Mouse (Mus musculus): ENCODE results near the gene Cox17.
A peak's percentile ranks its signal among the peaks of the same experiment; 100 is the strongest.

The Cox17 gene

DNA sequence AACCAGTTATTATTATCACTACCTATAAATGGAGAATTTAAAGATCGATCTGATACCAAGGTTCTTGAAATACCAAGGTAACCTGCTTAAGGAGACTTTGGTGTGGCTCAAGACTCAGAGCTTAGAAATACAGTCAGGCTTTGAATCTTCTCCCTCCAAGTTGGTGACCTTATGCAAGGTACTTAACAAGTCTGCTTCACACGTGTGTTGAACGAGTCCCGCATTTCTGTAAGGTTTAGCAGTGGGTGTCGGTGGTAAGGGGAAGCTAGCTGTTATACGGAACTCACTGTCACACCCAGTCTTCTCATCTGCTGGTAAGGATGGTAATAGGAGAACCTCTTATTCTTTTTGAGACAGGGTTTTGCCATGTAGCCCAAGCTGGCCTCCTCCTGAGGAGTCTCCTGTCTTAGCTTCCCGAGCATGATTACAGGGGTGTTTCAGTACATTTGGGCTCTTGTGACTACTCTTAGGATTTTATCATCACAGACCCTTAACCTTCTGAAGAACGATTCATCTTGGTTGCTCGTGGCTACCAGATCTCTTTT lies 1.5 kb downstream of the Cox17 start:
- DNase-seq (ENCODE audit: low read depth, low spot score) = no peak

DNA sequence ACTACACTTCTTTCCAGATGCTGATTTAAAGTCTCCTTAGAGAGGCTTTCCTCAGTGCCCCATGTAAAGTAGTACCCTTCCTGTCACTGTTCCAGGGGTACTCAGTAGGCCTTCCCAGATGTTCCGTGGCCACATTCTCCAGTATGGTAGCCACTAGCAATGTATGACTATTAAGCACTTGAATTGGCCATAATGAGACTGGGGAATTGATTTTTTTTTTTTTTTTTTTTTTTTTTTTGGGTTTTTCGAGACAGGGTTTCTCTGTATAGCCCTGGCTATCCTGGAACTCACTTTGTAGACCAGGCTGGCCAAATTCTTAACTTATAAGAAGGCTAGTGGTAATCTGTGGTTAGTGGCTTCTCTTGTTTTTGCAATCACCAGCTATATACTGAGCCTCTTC lies 3.1 kb downstream of the Cox17 start:
- DNase-seq (ENCODE audit: low read depth, low spot score) = no peak

DNA sequence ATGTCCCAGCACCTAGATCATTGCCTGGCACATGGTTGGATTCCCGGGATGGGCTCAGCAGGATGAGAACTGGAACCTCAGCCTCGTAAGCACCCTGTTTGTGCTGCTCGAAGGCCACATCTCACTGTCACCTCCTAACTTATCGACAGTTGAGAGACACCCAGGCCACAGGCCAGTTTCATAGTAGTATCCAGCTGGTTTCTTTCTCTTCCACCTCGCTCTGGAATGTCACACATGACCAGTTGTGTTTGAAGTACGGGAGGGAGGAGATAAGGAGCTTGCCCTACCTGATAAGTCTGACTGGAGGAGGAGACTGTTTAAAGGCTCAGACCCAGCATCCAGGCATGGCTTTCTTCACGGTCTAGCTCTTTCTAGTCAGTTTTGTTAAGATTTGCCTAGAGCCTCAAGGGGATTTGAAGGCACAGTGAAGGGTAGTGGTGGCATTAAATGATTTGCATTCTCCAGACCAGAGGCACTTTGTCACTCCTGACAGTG lies 3.6 kb downstream of the Cox17 start:
- DNase-seq (ENCODE audit: low read depth, low spot score) = no peak

DNA sequence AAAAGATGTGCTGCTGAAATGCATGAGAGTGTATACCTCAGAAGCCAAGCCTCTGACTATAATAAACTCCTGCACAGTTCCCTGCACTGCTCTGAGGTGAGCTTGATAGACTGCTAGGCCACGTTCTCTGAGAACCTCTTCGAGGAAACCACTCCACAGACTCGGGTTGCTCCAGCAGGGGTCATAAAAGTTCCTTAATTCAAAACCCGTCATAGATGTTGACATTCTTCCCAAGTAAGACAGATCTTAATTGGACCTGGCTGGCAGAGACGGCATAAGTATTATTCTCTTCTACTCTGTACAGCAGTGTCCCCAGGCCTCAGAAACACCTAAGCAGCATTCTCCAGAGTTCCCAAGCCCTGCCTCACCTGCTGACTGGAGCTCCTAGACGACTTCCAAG lies 4.1 kb downstream of the Cox17 start:
- DNase-seq (ENCODE audit: low read depth, low spot score) = no peak

DNA sequence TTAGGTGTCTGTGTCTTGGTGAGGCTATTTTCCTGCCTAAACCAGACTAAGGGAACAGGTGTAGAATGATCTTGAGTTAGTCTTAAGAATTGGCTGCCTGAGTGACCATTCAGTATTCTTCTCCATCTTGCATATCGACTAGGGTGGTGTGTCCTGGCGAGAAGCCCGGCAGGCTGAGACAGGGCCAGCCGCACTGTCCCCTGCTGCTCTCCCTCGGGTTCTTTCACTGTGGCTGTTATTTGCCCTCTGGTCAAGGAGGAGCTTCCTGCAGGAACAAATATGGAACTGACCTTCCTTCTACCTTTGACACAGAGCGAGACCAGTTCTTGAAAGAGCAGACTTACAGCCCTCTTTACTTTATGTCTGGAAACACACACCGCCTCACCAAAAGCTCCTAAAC lies 5.2 kb downstream of the Cox17 start:
- no peak for DNase-seq (ENCODE audit: low read depth, low spot score)

DNA sequence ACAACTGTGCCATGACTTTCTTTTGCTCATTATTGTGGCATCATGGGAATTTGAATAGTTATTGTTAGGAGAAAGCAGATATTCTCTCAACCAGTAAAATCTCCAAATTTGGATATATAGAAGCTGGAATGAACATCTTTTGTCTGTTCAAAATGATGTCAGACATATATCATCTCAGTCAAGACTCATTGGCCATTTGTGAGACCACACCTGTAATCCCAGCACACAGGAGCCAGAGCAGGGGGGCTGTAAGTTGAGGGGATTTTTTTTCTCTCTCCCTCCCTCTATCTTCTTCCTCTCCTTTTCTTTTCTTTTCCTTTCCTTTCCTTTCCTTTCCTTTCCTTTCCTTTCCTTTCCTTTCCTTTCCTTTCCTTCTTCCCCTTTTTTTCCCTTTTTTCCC lies 6.1 kb downstream of the Cox17 start:
- DNase-seq (ENCODE audit: low read depth, low spot score) = peak; percentile 30

DNA sequence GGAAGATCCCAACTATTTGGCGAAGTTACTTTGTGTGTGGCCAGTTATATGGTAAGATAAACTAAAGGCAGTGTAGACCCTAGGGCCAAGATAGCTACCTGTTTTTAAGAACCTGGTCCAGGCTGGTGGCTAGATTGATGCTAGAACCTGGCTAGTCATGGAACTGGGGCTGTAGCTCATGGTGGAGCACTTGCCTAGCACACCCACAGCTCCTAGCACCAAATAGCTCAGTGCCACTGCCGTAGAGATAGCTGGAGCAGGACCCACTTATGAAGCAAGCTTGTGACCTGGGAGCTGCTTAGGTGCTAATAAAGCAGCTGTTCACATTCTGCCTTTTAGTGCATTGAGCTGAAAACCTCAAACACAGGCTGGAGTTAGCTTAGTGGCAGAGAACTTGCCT lies 6.9 kb downstream of the Cox17 start:
- peak; percentile 27 for DNase-seq (ENCODE audit: low read depth, low spot score)

DNA sequence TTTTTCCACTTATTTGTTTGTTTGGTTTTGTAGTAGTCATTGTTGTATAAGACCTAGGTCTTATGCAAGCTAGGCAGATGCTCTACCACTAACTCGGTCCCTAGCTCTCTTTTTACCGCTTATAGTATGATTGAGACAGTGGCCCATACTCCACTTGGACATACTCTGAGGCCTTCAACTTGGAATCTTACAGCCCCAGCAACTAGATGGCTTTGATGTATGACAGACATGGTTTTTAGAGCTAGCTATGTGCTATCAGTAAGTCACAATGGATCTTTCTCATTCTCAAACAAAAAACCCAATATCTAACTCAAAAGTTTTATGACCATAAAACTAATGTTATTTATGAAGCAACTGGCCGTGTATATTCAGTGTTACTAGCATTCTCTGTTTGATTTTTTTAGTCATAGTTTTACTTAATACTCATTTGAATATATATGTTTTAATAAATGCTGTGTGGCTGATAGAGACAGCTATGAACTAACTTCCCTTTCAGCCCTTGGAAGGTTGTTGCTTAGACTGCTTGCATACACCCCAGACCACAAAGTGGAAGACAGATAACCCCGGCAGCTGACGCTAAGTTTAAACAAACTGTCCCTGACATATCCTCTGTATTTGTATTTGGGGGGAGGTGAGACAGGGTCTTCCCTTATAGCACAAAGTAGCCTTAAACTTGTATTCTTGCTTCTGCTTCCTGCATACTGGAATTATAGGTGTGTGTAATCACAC lies 7.6 kb downstream of the Cox17 start:
- DNase-seq (ENCODE audit: low read depth, low spot score) = no peak

DNA sequence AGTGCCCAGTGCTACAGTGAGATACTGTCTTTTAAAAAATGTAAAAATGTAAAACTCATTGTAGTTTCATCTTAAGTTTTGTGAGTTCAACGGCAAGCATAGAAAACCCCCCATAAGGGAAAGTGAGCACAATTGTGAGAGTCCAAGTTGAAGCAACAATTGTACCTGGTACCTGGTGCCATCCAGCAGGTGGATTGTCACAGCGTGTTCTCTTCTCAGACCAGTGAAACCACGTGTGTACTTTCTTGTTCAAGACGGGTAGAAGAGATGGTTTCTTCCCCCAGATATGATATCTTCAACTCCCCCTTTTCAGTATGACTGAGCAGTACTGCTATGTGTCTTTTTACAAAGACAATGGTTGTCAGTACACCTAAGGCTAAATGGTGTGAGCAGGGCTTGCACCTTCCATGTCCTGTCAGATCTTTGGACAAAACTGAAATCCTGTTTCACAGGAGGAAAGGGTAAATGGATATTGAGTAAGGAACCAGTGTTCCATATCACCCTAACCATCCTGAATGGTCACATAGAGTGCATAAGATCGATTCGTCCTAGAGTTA lies 11.5 kb downstream of the Cox17 start:
- DNase-seq (ENCODE audit: low read depth, low spot score) = no peak

DNA sequence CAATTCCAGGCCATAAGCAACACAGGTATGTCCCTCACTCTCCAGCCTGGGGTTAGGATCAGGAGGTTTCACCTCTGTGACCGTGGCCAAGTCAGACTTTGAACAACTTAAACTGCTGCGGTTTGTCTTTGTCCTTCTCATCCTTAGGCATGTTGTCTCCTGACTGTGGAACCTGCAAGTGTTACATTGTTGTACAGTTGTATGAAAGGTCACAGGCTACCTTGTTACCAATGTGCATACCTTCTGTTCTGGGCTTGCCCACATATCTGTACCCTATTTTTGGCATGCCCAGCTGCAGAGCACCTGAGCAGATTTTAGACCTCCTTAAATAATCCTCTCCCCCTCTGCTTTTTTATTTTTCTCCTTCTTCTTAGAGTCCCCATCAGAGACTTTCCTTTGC lies 12.4 kb downstream of the Cox17 start:
- peak; percentile 20 for DNase-seq (ENCODE audit: low read depth, low spot score)

DNA sequence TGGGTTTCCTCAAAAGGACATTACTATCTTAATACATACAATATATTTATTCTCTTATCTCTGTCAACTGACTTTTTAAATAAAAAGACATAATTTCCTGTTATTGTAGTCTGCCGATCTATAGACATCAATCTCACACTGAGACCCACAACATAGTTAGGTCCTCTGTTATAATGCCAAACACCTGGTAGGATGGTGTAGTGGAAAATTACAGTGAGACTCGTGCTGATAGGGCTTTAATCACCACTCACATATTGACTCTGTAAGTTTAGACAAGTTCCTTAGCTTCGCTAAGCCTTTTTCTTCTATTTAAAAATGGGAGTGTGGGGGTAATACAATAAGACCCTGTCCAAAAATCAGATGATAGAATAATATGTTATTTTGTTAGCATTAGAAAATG lies 13.1 kb downstream of the Cox17 start:
- DNase-seq (ENCODE audit: low read depth, low spot score) = peak; percentile 25

DNA sequence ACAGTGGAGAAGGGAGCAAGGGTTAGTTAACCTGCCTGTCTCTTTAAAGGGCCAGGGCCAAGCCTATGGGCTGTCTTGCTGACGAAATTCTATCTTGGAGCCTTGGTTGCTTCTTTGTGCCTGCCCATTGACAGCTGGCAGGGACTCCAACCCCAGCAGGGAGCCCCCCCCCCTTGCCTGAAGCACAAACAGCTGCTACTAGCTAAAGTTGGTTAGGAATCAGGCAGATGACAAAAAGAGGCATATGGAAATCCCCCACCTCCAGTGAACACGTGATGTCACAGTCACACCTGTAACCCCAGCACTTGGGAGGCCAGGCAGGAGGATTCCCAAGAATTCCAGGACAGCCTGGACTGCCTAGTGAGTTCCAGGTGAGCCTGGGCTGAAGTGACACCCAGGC lies 13.5 kb downstream of the Cox17 start:
- DNase-seq (ENCODE audit: low read depth, low spot score) = no peak

DNA sequence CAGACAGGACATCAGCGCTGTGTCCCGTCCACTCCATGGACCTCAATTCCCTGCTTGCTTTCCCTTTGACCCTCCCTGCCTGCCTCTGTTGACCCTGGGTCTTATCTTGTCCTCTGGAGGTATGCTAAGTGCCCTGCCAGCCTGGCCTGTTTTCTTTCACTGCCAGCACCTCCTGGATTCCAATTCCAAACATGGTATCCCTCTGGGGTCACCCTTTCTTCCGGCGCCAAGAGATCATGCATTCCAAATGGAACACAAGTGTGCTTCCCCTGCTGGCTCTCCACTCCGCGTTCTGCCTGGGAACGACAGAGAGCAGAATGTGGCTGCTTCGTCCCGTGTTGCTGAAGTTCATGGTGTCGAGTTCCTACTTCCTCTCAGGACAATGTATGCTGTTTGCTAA lies 15.1 kb downstream of the Cox17 start, which contains the start of gene Popdc2:
Gene Popdc2 (plus strand): TSS at position 277 of the 400 bp plus-strand sequence.
- DNase-seq (ENCODE audit: low read depth, low spot score) = no peak

DNA sequence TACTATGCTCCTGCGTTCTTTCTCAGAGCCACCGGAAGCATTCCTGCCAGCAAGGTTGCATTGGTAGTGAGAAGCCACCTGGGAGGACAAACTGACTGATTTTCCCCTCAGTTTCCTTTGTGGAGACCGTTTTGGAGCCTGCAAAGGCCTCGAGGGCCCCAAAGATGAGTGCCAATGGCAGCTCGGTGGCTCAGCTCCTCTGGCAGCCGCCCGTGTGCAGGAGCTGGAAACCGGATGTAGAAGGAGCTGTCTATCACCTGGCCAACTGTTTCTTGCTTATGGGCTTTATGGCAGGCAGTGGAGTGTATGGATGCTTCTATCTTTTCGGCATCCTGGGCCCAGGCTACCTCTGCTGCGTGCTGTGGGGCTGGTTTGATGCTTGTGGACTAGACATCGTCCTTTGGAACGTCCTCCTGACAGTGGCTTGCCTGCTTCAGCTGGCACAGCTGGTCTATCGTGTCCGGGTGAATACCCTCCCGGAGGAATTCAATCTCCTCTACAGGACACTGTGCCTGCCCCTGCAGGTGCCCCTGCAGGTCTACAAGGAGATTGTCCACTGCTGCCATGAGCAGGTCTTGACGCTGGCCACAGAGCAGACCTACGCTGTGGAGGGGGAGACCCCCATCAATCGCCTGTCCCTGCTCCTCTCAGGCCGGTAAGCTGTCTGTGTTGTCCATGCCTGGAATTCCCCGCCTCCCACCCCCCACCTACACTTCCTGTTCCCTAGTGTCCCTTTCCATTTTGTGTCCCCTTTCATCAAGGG lies 15.9 kb downstream of the Cox17 start:
- no peak for DNase-seq (ENCODE audit: low read depth, low spot score)

DNA sequence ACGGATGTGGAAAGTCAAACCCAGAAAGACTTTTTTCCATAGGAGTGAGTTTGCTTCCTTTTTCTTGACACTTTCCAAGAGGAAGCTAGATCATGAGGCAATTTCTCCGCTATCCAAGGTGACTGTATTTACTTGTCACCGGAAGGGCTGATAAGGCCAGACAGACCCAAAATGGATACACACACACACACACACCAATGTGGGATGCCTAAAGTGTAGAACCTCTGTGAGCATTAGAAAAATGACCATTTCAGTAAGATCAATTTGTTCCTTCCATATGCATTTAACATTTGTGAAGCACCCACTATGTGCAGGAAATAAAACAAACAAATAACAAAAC lies 16.4 kb downstream of the Cox17 start:
- no peak for DNase-seq (ENCODE audit: low read depth, low spot score)

DNA sequence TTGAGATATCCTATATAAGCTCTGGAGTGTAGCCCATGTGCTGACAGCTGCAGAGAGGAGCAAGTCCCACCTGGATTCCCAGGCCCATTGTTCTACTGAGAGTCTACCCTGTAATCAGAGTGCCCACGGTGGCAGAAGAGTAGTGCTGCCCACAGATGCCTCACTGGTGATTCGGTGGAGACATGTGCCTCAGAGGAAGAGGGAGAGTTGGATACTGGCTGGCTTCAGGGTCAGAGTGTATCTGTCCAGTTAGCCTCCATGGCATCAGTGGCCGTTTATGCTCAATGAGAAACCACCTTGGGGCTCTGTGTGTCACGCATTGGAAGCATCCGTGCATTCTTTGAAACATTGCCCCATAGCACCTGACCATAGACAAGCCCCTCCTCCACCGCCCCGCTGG lies 16.9 kb downstream of the Cox17 start:
- DNase-seq (ENCODE audit: low read depth, low spot score) = no peak

DNA sequence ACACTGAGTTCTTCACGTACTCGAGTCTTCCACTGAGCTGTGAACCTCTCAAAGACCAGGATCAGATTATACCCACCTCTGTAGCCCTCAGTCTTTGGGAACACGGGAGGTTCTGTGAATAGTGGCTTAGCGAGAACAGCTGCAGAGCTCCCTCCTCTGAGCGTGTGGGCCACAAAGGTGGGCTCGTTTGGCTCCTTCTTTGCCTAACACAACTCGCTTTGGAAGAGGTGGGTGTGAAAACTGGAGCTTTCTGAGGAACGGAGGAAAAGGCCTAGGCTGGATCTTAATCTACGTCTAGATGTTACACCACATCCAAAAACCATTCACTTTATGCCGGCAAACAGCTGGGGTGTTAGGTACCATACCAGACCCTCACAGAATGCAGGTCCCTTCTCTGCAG lies 18.6 kb downstream of the Cox17 start:
- no peak for DNase-seq (ENCODE audit: low read depth, low spot score)

DNA sequence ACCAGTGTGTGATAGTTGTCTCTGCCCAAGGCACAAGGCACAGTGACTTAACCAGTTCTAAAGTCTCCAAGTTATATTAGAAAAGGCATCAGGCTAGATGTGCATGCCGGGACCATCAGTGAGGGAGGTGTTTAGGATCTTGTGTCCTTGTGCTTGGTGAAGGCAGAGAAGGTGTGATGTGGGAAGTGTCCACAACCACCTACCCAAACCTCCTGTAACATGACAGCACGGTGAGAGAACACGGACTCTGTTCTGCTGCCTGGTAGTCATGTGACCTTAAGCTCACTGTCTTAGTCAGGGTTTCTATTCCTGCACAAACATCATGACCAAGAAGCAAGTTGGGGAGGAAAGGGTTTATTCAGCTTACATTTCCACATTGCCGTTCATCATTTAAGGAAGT lies 19.4 kb downstream of the Cox17 start:
- DNase-seq (ENCODE audit: low read depth, low spot score) = no peak

DNA sequence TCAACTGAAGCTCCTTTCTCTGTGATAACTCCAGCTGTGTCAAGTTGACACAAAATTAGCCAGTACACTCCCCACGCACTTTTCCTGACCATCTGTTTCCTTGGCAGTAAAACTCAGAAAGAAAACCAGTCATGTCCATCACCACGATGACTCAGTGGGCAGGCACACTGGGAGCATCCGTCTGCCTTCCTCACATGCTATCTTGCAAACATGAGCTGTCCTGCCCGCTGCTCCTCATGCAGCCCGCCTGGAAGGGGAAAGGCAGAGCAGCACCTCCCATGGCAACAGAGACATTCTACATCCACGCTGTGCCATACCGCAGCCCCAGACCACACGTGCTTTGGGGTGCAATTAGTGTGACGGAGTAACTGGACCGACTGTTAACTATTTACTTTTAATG lies 21.5 kb downstream of the Cox17 start:
- no peak for DNase-seq (ENCODE audit: low read depth, low spot score)

DNA sequence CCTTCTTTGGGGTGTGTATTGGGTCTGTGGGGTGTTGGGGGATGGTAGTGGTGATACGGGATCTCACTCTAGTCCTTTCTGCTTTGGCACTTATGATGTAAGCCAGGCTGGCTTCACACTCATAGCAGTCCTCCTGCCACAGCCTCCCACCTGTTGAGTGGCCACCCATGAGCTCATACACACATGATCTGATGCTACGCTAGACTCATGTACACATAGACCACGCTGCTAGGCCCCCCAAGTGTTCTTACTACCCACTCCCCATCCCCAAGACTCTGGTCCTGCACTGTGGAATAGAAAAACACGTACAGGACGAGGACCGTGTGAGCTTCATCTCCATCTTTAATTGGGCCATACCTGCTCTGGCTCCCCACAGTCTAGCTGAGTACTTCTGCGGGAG lies 22.2 kb downstream of the Cox17 start:
- DNase-seq (ENCODE audit: low read depth, low spot score) = no peak

DNA sequence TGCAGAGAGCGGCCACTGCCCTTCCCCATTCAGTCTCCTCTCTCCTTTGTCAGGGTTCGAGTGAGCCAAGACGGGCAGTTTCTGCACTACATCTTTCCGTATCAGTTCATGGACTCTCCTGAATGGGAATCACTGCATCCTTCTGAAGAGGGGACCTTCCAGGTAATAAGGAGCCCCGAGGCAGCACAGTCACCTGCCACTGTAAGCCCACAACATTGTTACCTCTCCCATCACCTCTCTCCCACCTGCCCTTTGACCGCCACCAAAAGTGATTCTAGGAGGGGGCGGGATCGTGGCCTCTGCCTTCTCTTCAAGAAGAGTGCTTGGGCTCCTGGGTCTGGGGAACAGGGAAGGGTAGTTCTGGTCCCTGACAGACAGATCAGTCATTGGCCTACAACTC lies 22.6 kb downstream of the Cox17 start:
- DNase-seq (ENCODE audit: low read depth, low spot score) = no peak

DNA sequence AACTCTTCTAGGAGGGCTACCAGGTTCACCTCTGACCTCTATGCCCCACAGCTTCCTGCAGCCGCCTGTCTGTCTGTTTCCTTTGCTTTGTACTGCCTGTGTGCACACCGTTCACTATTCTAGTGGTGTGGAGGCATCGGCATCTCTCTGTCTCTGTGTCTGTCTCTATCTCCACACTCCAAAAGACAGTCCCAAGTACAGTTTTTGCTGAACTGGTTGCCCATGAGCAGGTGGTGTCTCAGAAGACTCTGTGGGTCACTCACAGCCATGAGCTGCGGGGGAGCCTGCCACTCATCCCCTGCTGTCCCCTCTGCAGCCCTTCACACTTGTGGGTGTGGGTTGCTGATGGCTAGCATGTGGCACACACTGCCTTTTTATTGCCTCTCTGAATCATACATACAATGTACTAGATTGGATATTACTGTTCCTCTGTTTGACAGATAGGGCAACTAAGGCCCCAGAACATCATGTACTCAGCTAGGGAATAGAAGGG lies 23.2 kb downstream of the Cox17 start:
- no peak for DNase-seq (ENCODE audit: low read depth, low spot score)
